Mouse (Mus musculus) G1E (cell line): ENCODE results near the gene Mta3. TPM values are rescaled to one million over a fixed set of nuclear protein-coding genes. Genes with fewer than 3 reads are reported as not detected.

Experiments
- ATAC-seq: 2 replicates; pipeline ENCODE4 v1.8.0; 2016; ENCODE audit warnings: mild to moderate bottlenecking; ENCODE audit not compliant: insufficient number of reproducible peaks, poor library complexity, low FRiP score, severe bottlenecking; ENCODE audit errors: extremely low read depth
- DNase-seq: peaks from one replicate; pipeline ENCODE4 v3.0.0; 2012; ENCODE audit warnings: low spot score
- H3K27me3 ChIP-seq: 2 replicates; pipeline ENCODE4 v1.6.1; 2012; ENCODE audit warnings: mild to moderate bottlenecking, low read length, inconsistent platforms; ENCODE audit not compliant: insufficient read depth
- H3K36me3 ChIP-seq: replicated peaks from 2 replicates; pipeline ENCODE3; 2012; ENCODE audit warnings: mild to moderate bottlenecking, inconsistent platforms
- H3K4me1 ChIP-seq: 2 replicates; pipeline ENCODE4 v1.6.1; 2012; ENCODE audit warnings: low read depth, low read length, inconsistent platforms, mixed read lengths; ENCODE audit not compliant: insufficient read depth
- H3K4me3 ChIP-seq: 2 replicates; pipeline ENCODE4 v1.5.1; 2012; ENCODE audit warnings: low read depth, mild to moderate bottlenecking, inconsistent platforms, low read length, moderate library complexity, mixed read lengths
- H3K9me3 ChIP-seq: replicated peaks from 2 replicates; pipeline ENCODE4 v1.6.1; 2012; ENCODE audit warnings: inconsistent platforms
- CTCF ChIP-seq: IDR thresholded peaks from 2 replicates; pipeline ENCODE4 v1.5.1; 2012; ENCODE audit warnings: low read depth, low read length, inconsistent platforms, mixed read lengths
- GATA1 ChIP-seq: IDR thresholded peaks from 2 replicates; pipeline ENCODE4 v1.6.1; 2012; ENCODE audit warnings: borderline replicate concordance, low read length, inconsistent platforms, mixed read lengths
- GATA2 ChIP-seq: IDR thresholded peaks from 2 replicates; pipeline ENCODE4 v1.6.1; 2012; ENCODE audit warnings: low read depth, low read length, inconsistent platforms, borderline replicate concordance
- POLR2AphosphoS5 ChIP-seq: IDR thresholded peaks from 2 replicates; pipeline ENCODE4 v1.6.1; 2012; ENCODE audit warnings: low read depth, low read length, inconsistent platforms; ENCODE audit not compliant: insufficient replicate concordance
- TAL1 ChIP-seq: conservative IDR thresholded peaks from 2 replicates; pipeline ENCODE4 v1.6.1; 2012; ENCODE audit warnings: low read depth, low read length, inconsistent platforms, mixed read lengths
- polyA plus RNA-seq: library from polyadenylated mRNA; stranded (reverse); fragments of >175 nt; gene quantifications from 2 replicates; pipeline ENCODE4 v1.2.3, GENCODE M21; 2012
- total RNA-seq, 2 experiments: library from RNA; stranded (forward) in 1 of 2; stranded (reverse) in 1 of 2; fragments of 200-1000 nt in 1 of 2; fragments of >200 nt in 1 of 2; fragmentation: Nextera tagmentation in 1 of 2; gene quantifications; 2 replicates each; pipeline ENCODE4 v1.2.3; 2014 to 2017

Gene Mta3
- total and polyA plus RNA-seq, 3 experiments = 33.7 to 169 (median 126) TPM

DNA sequence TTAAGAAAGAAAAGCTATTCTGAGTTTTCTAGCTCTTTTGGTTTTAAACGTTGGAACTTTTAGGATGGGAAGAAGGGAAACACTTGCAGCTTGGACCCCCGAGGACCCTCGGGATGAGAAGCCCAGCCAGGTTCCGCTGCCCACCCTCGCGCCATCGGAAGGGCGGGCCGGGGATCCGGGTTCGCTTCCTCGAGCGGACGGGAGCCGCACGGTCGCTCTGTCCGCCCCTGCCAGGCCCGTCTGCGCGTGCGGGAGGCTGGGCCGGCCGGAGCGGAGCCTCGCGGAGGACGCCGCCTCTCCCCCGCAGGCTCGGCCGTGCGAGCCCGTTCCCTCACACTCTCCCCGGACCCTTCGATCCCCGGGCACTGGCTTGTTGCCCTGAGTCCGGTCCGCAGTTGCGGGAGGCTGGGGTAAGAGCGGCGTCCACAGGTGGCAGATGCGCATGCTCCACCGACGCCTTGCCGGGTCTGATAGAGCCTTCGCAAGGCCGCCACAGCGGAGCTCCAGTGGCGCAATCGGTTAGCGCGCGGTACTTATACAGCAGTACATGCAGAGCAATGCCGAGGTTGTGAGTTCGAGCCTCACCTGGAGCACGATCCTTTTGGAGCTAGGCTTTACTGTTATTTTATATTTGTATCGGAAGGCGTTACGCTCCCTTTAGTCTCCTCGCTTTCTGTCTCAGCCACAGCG is 155.6 kb downstream of the Mta3 start:
- Histone ChIP-seq H3K9me3 (peaks cover 5% of the 10 kb centered on the region), H3K27me3 (peaks cover 12% of the 10 kb centered on the region; the same call in 1 of the 2 replicates), H3K36me3 (no peaks in the 10 kb centered on the region), H3K4me3 (peak overlapping the region; percentile 87), H3K4me1 (peaks cover 48% of the 10 kb centered on the region)
- TF ChIP-seq GATA2 (no peak), POLR2AphosphoS5 (no peak), CTCF (no peak), TAL1 (no peak), GATA1 (no peak)
- ATAC-seq = peak; percentile 30; the same call in 1 of the 2 replicates
- DNase-seq = peak; percentile 81

DNA sequence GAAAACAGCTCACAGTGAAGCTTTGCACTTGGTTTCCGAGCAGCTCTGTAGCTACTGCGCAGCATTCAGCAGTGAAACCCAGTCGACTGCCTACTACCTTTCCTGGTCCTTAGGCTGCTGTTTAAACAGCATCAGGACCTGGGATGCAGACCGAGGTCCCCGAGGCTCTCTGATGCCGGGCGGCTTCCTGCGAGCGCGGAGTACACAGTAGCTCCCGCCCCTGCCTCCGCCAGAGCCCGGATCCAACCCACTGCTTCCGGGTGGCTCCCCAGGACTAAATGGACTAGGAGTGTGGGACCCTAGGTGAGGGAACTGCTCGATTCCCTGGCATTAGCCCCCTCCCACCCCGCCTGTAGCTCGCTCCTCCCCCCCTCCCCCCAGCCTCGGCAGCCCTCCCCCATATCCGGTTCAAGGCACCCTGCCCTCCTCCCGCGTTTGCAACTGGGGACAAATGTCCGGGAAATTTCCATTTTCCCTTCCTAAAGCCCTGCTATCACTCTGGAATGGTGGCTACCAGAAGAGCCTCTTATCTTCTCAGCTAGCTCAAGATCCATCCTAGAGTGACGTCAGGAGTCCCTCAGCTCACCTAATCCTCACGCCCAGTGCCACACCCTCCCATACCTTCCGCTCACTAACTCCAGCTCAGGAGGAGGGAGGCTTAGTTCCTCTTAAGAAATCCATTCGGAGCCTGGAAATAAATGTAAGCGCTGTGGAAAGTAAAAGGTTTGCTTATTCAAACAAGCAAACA is 156.3 kb downstream of the Mta3 start:
- Histone ChIP-seq H3K4me1 (peaks cover 48% of the 10 kb centered on the region), H3K9me3 (no peaks in the 10 kb centered on the region), H3K4me3 (peak overlapping the region; percentile 87), H3K36me3 (no peaks in the 10 kb centered on the region), H3K27me3 (peaks cover 17% of the 10 kb centered on the region)
- TF ChIP-seq TAL1 (no peak), CTCF (no peak), GATA2 (no peak), GATA1 (no peak), POLR2AphosphoS5 (no peak)
- peak; percentile 65 for DNase-seq
- ATAC-seq = no peak; the same call in 1 of the 2 replicates

DNA sequence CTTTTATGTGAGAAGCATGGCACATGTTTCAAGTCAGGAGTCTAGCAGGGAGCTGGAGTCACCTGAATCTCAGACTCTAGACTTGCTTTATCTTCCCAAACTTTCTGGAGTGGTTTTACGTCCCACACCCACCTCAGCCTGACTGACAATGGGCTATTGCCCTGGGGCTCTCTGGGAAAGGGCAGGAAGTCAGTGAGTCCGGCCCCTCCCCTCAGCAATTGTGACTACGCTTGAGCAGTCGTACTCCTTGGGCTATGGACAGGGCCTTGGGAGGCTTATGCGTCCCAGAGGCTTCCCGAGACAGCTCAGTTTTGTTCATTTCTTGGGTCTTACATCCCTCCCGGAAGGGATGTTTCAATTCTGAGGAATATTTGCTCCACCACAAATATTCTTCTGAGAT is 159.4 kb downstream of the Mta3 start:
- no peaks in the 10 kb centered on the region for H3K36me3 ChIP-seq
- peaks cover 35% of the 10 kb centered on the region for H3K27me3 ChIP-seq
- ATAC-seq = no peak
- H3K4me3 ChIP-seq = no peak overlapping the region
- TF ChIP-seq POLR2AphosphoS5 (no peak), GATA1 (no peak), GATA2 (no peak), CTCF (no peak), TAL1 (no peak)
- no peaks in the 10 kb centered on the region for H3K9me3 ChIP-seq
- no peak for DNase-seq
- peaks cover 33% of the 10 kb centered on the region for H3K4me1 ChIP-seq

DNA sequence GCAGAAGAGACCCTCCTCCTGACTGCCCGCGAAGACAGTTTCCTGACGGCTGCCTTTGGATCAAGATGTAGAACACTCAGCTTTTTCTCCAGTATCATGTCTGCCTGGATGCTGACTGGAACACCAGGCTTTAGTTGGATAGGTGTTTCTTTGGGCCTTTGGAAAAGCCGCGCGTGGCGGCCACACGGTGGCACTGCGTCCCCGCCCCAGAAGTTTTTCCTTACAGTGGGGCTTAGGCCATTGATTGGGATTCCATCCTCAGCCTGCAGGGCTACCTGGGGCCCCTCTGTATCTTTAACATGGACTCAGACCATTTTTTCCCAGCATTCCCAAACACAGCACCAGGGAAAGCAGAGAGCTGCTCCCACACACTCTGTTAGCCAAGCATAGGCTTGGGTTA is 160.6 kb downstream of the Mta3 start:
- TF ChIP-seq GATA2 = no peak
- peaks cover 33% of the 10 kb centered on the region for H3K4me1 ChIP-seq
- no peaks in the 10 kb centered on the region for H3K9me3 ChIP-seq
- DNase-seq (no peak), ATAC-seq (no peak)
- H3K4me3 ChIP-seq = no peak overlapping the region
- peaks cover 35% of the 10 kb centered on the region for H3K27me3 ChIP-seq
- H3K36me3 ChIP-seq = no peaks in the 10 kb centered on the region

DNA sequence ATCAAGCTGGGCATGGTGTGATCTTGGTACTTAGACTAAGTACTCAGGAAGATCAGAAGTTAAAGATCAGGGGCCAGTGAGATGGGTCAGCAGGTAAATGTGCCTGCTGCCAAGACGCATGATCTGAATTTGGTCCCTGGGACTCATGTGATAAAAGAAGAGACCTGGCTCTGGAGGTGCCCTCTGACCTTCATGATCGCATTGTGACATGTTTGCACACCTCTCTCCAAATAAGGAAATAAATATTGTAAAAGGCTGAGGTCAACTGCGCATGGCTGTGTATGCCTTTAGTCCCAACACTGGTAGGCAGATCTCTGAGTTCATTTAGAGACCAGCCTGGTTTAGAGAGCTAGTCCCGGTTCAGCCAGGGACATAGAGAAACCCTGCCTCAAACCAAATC is 164.4 kb downstream of the Mta3 start:
- H3K4me3 ChIP-seq = no peak overlapping the region
- ATAC-seq = no peak
- DNase-seq = no peak
- H3K27me3 ChIP-seq = peaks cover 38% of the 10 kb centered on the region
- H3K9me3 ChIP-seq = no peaks in the 10 kb centered on the region
- peaks cover 23% of the 10 kb centered on the region for H3K4me1 ChIP-seq
- no peaks in the 10 kb centered on the region for H3K36me3 ChIP-seq
- no peak for TF ChIP-seq TAL1
- no peak for TF ChIP-seq GATA1
- no peak for TF ChIP-seq CTCF
- TF ChIP-seq POLR2AphosphoS5 = no peak
- TF ChIP-seq GATA2 = no peak

Other genes with a start within 250 kb of the Mta3 start
- 122 and 140 TPM in 2 replicates for gene Cox7a2l, start 188.8 kb upstream of the Mta3 start, total RNA-seq (2014; fragmentation: Nextera tagmentation)
- 209 and 238 TPM in 2 replicates for gene Cox7a2l, start 188.8 kb upstream of the Mta3 start, total RNA-seq (2017)
- 13.6 and 41.3 TPM in 2 replicates for gene Cox7a2l, start 188.8 kb upstream of the Mta3 start, polyA plus RNA-seq
- gene Kcng3, start 74.3 kb upstream of the Mta3 start, total RNA-seq (2014; fragmentation: Nextera tagmentation) = not detected in 2 replicates
- 0.05 and 0.17 TPM in 2 replicates for gene Kcng3, start 74.3 kb upstream of the Mta3 start, total RNA-seq (2017)
- not detected in 2 replicates for gene Kcng3, start 74.3 kb upstream of the Mta3 start, polyA plus RNA-seq
- gene Haao, start 141.8 kb downstream of the Mta3 start, total RNA-seq (2014; fragmentation: Nextera tagmentation) = 4.8 and 11.9 TPM in 2 replicates
- 0.05 and 0.17 TPM in 2 replicates for gene Haao, start 141.8 kb downstream of the Mta3 start, total RNA-seq (2017)
- gene Haao, start 141.8 kb downstream of the Mta3 start, polyA plus RNA-seq = 1.1 and 1.5 TPM in 2 replicates